Mouse (Mus musculus) kidney, postnatal 14 days (tissue): ENCODE measurements around the gene Slc27a5.
A peak's percentile ranks its signal among the peaks of the same experiment; 100 is the strongest.

Experiments used
- DNase-seq: peaks from one replicate; pipeline ENCODE4 v3.0.0; 2022; ENCODE audit warnings: mixed read lengths

Gene Slc27a5

GRCm38 (mm10) chr7:12998053-12998452 lies at the start of gene Slc27a5:
Gene Slc27a5 (minus strand): TSS chr7:12998192.
- DNase-seq: no peak

DNA sequence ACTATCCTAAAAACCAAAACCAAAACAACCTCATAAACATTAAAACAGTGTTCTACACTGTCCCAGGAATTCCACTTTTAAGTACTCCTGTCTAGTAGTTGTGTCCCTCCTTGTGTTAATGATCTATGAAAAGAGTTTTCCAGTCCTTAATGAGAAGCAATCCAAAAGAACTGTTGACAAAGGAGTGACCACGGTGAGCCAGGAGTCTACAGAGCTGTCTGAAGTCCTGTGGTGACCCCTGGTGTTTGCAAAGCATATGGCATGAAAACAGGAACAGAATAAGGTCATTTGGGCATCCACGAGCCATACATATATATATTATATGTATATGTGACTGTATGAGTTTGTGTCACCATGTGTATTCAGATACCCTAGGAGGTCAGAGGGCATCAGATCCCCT lies 48.1 kb upstream of the Slc27a5 start:
- DNase-seq: peak; percentile 85

DNA sequence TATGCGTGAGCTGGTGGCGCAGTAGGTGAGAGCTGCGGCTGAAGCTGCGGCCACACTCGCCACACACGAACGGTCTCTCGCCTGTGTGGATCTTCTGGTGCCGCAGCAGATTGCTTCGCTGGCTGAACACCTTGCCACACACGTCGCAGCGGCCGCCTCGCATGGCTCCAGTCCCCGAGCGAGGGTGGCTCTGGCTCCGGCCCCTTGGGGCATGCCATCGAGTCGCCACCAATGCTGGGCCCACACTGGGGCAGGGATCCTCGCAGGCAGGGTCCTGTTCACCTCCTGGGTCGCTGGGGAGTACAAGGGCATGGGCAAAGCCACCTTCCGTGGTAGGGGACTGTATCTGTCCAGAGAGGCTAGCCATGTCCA lies 46.2 kb upstream of the Slc27a5 start:
- DNase-seq: no peak

GRCm38 (mm10) chr7:13043445-13044253 lies 45.7 kb upstream of the Slc27a5 start:
- DNase-seq: peak; percentile 43

DNA sequence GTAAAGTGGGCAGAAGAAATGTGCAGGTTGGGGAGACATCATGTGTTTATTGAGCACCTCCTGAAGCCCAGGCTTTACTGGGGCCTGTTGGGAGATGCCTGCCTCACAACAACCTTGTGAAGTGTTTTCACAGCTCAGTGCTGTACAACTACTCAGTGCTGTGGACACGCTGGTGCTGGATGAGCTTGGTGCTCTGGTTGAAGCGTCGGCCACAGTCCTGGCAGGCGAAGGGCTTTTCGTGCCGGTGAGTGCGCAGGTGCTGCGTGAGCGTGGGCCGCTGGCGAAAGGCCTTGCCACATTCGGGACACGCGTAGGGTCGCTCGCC lies 45.1 kb upstream of the Slc27a5 start:
- no peak for DNase-seq

GRCm38 (mm10) chr7:13042511-13042910 lies 44.5 kb upstream of the Slc27a5 start:
- DNase-seq: no peak

DNA sequence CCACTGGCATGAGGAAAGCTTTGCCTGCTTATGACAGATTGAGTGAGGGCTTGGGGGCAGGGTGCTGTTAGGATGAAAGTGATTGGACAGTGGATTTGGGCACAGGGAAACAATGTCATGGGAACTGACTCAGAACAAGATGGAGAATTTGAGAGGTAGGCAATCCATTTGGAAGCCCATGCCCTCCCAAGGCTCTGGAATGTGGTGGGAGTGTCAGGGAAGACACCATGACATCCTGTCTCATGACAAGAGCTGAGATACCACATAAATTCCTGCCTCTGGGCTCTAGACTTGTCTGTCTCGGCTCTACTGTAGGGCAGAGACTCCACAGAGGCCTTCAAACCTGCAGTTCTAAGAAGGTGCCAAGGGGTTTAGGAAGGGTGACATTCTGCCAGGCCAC lies 43.3 kb upstream of the Slc27a5 start:
- no peak for DNase-seq

GRCm38 (mm10) chr7:13039181-13039580 lies 41.2 kb upstream of the Slc27a5 start:
- DNase-seq: no peak

GRCm38 (mm10) chr7:13038621-13039169 lies 40.7 kb upstream of the Slc27a5 start:
- peak; percentile 36 for DNase-seq

GRCm38 (mm10) chr7:13037901-13038555 lies 40.0 kb upstream of the Slc27a5 start, which contains the start of gene Ube2m:
Gene Ube2m (minus strand): TSS chr7:13038275.
- peak; percentile 99 for DNase-seq

DNA sequence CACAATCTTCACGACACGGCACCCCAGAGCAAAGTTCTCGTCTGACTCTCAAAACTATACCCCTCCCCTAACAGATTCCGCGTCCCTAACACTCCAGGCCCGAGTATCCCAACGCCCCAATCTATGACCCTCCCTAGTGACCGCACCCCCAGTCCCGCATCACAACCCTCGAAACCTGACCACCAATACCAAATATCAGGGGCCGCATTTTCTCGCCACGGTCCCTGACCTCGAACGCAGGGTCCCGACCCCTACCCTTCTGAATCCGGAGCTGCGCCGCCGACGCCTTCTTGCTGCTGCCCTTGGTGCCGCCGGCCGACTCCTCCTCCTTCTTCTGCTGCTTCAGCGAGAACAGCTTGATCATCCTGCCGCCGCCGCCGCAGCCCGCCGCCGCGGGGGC lies 39.4 kb upstream of the Slc27a5 start:
- DNase-seq: no peak

DNA sequence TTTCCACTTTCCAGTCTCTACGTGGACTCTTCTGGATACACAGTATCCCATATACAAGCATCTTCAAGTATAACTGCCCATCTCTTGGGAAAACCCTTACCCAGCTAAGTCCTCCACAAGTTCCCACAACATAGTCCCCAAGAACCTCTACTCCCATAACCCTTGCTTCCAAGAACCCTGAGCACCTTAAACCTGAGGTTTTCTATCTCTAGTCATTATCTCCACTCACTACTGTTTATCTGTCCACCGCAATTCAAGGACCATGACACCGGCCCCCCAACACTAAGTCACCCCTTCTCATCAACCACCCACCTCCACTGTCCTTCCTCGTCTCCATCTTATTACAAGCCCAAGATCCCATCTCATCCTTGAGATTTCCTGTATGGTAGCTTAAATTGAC lies 38.8 kb upstream of the Slc27a5 start:
- no peak for DNase-seq

- no peak for DNase-seq
These were observed 37.3 kb upstream of the Slc27a5 start for GRCm38 (mm10) chr7:13035211-13035855.

DNA sequence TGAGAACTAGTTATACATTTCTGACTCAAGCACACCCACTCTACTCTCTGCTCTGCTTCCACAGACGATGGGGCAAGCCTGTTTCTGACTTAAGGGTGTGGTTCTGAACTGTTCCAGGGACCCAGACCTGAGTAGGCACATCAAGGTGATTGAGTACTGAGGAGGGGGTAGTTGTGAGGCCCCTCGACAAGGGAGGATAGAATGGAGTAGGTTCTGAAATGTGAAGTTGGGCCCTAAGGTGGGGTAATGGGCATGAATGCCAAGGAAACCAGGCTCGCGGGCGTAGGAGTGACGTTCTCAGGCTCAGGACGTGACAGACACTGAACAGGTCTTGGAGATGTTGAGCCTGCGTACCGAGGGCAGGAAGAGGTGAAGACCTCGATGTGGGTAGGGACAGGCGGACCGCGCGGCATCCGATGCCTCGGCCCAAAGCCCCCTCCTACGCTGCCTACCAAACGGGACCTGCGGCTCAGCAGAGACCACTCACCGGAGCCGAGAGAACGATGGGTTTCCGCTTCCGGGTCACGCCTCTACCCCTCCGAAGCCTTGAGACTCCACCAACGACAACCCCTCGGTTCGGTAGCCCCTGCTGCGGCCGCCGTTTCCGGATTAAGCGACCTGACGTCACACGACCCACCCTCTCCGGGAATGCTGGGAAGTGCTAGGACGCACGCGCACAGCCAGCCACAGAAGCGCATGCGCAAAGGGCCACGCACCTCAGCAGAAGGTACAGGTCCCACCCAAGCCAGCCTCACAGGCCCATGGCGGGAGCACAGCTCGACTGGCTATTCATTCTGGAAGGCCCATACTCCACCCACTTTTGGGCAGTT lies 36.4 kb upstream of the Slc27a5 start, which contains the start of gene Chmp2a:
Gene Chmp2a, minus strand, starts transcription at position 660 of the 830 bp plus-strand sequence.
- peak; percentile 98 for DNase-seq

DNA sequence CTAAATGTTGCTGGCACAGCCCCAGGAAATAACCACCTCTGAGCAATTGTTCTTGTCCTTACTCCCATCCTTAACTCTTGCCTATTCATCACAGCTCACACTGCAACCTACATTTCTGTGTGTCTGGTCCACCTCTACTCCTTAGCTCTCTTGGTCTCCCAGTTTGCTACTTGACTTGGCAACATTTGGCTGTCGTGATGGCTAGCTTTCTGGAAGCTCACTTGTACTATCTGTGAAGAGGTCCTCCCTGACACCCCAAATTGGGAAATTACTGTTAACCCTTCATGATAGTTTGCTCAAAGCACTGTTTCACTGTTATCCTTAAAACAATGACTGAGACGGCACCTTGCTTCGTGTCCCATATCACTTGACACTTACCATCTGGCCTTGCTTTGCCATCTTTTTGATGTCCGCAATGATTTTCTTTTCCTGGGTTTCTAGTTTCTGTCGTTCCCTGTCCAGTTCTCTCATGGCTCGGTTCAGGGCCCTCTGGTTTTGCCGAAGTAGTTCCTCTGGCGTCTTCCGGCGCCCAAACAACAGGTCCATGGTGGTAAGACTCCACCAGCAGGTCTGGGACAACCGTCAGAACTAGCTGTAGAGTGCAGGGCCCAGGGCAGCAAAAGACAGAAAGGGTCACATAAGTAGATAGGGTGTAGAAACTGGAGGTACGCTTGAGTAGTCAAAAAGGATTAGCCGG lies 35.6 kb upstream of the Slc27a5 start:
- DNase-seq: no peak

DNA sequence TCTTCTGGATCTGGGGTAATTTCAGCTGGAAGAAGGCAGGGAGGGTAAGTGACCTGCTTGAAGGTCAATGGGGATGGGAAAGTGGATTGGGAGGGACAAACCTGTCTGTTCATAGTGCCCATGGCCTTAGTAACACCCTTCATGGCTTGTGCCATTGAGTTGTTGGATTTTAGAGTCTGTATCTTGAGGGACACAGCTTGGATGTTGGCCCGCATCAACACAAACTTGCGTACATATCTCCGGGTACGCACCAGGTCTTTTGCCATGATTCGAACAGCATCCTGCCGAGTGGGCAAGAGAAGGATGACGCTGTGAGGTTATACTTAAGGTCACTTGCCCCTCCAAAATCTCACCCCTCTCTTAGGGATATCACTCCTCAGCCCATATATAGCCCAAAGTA lies 34.5 kb upstream of the Slc27a5 start:
- no peak for DNase-seq

GRCm38 (mm10) chr7:13031983-13032382 lies 34.0 kb upstream of the Slc27a5 start:
- no peak for DNase-seq

DNA sequence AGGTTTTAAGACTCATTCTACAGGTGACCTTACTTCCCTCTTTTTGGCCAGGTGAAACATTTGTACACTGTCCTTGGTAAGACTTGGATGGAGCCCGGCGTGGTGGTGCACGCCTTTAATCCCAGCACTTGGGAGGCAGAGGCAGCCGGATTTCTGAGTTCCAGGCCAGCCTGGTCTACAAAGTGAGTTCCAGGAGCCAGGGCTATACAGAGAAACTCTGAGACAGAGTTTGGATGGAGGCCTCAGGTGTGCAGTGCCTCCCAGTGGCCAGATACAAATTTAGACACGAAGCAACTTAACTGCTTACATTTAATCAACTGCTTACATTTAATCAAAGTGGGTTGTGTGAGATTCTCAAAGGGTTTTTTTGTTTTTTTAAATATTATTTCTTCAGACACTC lies 33.1 kb upstream of the Slc27a5 start:
- DNase-seq: peak; percentile 38

GRCm38 (mm10) chr7:13028986-13029385 lies 31.0 kb upstream of the Slc27a5 start:
- DNase-seq: no peak

DNA sequence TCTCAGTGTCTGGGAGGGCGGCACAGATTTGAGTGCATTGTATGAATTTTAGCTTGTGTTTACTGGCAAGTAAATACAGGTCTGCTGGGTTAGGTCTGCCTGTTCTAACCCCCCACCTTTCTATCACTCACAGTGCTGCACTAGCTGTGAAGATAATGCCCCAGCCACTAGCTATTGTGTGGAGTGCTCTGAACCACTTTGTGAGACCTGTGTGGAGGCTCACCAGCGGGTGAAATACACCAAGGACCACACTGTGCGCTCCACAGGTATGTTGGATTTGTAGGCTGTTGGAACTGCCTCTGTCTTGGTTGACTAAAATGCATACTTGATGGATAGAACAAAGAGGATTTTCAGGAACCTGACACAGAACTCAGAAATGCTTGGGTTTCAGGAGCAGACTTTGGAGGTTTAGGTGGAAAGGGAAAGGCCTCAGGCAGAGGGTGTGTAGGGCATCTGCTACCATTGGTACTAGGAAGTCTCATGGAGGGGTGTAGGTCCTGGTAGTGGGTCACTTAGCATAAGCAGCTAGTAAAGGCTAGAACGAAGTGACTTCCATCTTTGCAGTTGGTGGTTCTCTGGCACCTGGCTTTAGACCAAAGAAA lies 27.6 kb upstream of the Slc27a5 start:
- DNase-seq: no peak

DNA sequence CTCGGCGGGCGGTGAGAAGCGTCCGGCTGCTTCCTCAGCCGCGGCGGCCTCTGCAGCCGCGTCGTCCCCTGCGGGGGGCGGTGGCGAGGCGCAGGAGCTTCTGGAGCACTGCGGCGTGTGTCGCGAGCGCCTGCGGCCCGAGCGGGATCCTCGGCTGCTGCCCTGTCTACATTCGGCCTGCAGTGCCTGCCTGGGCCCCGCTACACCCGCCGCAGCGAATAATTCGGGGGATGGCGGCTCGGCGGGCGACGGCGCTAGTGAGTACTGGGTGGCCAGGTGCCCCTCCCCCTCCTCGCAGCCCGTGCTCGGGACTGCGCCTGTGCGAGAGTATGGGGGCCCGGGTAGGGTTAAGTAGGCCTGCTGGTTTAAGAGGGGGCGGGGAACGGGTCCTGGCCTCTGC lies 26.8 kb upstream of the Slc27a5 start:
- DNase-seq: peak; percentile 85
